ENCODE assay signal across 17 mouse cellular contexts in genomic region chr2:103117212-103117611, GRCm38 (mm10).
"Had no signal": no experiment of that assay in that cellular context is flagged by ENCODE, and none has a peak within 500 bp of the region (broad histone marks: within the 10 kb centered on the region; RNA-seq: fewer than 3 reads in every experiment).

No protein-coding gene starts in this region.

- H3K27me3 ChIP-seq: limb, embryonic 15.5 days; liver, embryonic 13.5 days; midbrain, embryonic 15.5 days; neural tube, embryonic 13.5 days; stomach, embryonic 15.5 days had no signal

- DNase-seq: kidney, adult 8-10 months; kidney, postnatal 25 days; liver, embryonic 13.5 days; liver, postnatal 0 days; lung, postnatal 10 days; retina, postnatal 1 day; right cerebral cortex, postnatal 14 days; thymus, adult 2 months; thymus, postnatal 36 days had no signal

- H3K4me1 ChIP-seq: limb, embryonic 15.5 days; liver, embryonic 13.5 days; neural tube, embryonic 13.5 days; stomach, embryonic 15.5 days had no signal

- H3K36me3 ChIP-seq: limb, embryonic 15.5 days; liver, embryonic 13.5 days; midbrain, embryonic 15.5 days; neural tube, embryonic 13.5 days; stomach, embryonic 15.5 days had no signal

- H3K9ac ChIP-seq: limb, embryonic 15.5 days; liver, embryonic 13.5 days; liver, postnatal 0 days; midbrain, embryonic 15.5 days; neural tube, embryonic 13.5 days; stomach, embryonic 15.5 days had no signal

- H3K27ac ChIP-seq: left cerebral cortex, adult 2 months; limb, embryonic 15.5 days; liver, embryonic 13.5 days; macrophage; midbrain, embryonic 15.5 days; neural tube, embryonic 13.5 days; stomach, embryonic 15.5 days had no signal

- H3K9me3 ChIP-seq: limb, embryonic 15.5 days; liver, embryonic 13.5 days; megakaryocyte, embryonic 14.5 days; midbrain, embryonic 15.5 days; neural tube, embryonic 13.5 days; stomach, embryonic 15.5 days had no signal

- H3K4me2 ChIP-seq: limb, embryonic 15.5 days; liver, embryonic 13.5 days; midbrain, embryonic 11.5 days; midbrain, embryonic 15.5 days; neural tube, embryonic 13.5 days; stomach, embryonic 15.5 days had no signal

- H3K4me3 ChIP-seq: left cerebral cortex, adult 2 months; limb, embryonic 15.5 days; liver, embryonic 13.5 days; megakaryocyte, embryonic 14.5 days; midbrain, embryonic 15.5 days; neural tube, embryonic 13.5 days; stomach, embryonic 15.5 days had no signal

- ATAC-seq: liver, postnatal 0 days; midbrain, embryonic 15.5 days had no signal
